Mouse (Mus musculus) testis, adult 10 weeks (tissue): Measurements from ENCODE around the gene Mapkapk5. TPM values are rescaled to one million over a fixed set of nuclear protein-coding genes. Genes with fewer than 3 reads are reported as not detected.

Experiments used
- polyA plus RNA-seq: library from polyadenylated mRNA; stranded (reverse); fragments of 350-450 nt; fragmentation: Illumina TruSeq; extraction: RNeasy Lipid Tissue Mini Kit (QIAGEN cat#74804); gene quantifications from one replicate; pipeline ENCODE4 v1.2.3, GENCODE M21; 2014; ENCODE audit warnings: low read depth, low replicate concordance

The Mapkapk5 gene
- polyA plus RNA-seq = 55.1 TPM

GRCm38 (mm10) chr5:121545793-121546529, at the start of gene Mapkapk5:
TSS of gene Mapkapk5 (minus strand) at chr5:121545905.

GRCm38 (mm10) chr5:121593451-121594401, 48.0 kb upstream of the Mapkapk5 start, which contains the start of gene Aldh2:
TSS of gene Aldh2 (minus strand) at chr5:121593824.

GRCm38 (mm10) chr5:121544910-121545792, 554 bp downstream of the Mapkapk5 start, which contains the start of the genes Adam1a and Gm42878:
TSS of gene Adam1a (minus strand) at chr5:121545482.
TSS of gene Gm42878 (minus strand) at chr5:121545482.

GRCm38 (mm10) chr5:121503231-121503630, 42.5 kb downstream of the Mapkapk5 start, which contains the start of gene Adam1b:
TSS of gene Adam1b (minus strand) at chr5:121503435.

Other genes starting within 250 kb of the Mapkapk5 start
- gene Trafd1, start 160.3 kb downstream of the Mapkapk5 start, polyA plus RNA-seq = 125 TPM
- 57.2 TPM for gene Naa25, start 148.0 kb downstream of the Mapkapk5 start, polyA plus RNA-seq
- 8.0 TPM for gene Tmem116, start 94.0 kb downstream of the Mapkapk5 start, polyA plus RNA-seq
- gene Erp29, start 93.4 kb downstream of the Mapkapk5 start, polyA plus RNA-seq = 28.9 TPM
- gene Adam1b, start 42.5 kb downstream of the Mapkapk5 start, polyA plus RNA-seq = 70.9 TPM
- 81.2 TPM for gene Adam1a, start 423 bp downstream of the Mapkapk5 start, polyA plus RNA-seq
- gene Gm42878, start 423 bp downstream of the Mapkapk5 start, polyA plus RNA-seq = not detected
- 6.5 TPM for gene Aldh2, start 47.9 kb upstream of the Mapkapk5 start, polyA plus RNA-seq
- 2.1 TPM for gene Acad12, start 73.0 kb upstream of the Mapkapk5 start, polyA plus RNA-seq
- gene Acad10, start 114.6 kb upstream of the Mapkapk5 start, polyA plus RNA-seq = 0.64 TPM
- gene Brap, start 114.7 kb upstream of the Mapkapk5 start, polyA plus RNA-seq = 109 TPM
- 247 TPM for gene Atxn2, start 165.4 kb upstream of the Mapkapk5 start, polyA plus RNA-seq